Mouse (Mus musculus) MEL (cell line): ENCODE measurements around the gene Fchsd2.

Source experiments
- CHD2 ChIP-seq: IDR thresholded peaks from 2 replicates; pipeline ENCODE4 v1.6.1; 2011; ENCODE audit warnings: low read length, improper control_type of control experiment
- CTCF ChIP-seq, 3 experiments: IDR thresholded peaks in 2 of 3; conservative IDR thresholded peaks in 1 of 3; 2 replicates each; pipeline ENCODE4 v1.5.1; 2011 to 2012; ENCODE audit warnings: low read length in 3 of 3, low read depth in 2 of 3, mild to moderate bottlenecking in 2 of 3, improper control_type of control experiment in 1 of 3, inconsistent platforms in 1 of 3, mixed read lengths in 1 of 3, moderate library complexity in 1 of 3; ENCODE audit not compliant: control insufficient read depth in 1 of 3, insufficient read depth in 1 of 3, poor library complexity in 1 of 3, severe bottlenecking in 1 of 3
- E2F4 ChIP-seq: IDR thresholded peaks from 2 replicates; pipeline ENCODE4 v1.6.1; 2011; ENCODE audit warnings: low read depth, low read length, improper control_type of control experiment, borderline replicate concordance
- EP300 ChIP-seq, 2 experiments: IDR thresholded peaks; 2 replicates each; pipeline ENCODE4 v1.6.1; 2011; ENCODE audit warnings: improper control_type of control experiment in 2 of 2, low read length in 2 of 2, low read depth in 1 of 2, mild to moderate bottlenecking in 1 of 2
- GABPA ChIP-seq: IDR thresholded peaks from 2 replicates; pipeline ENCODE4 v1.6.1; 2012; ENCODE audit warnings: low read depth, mild to moderate bottlenecking, inconsistent platforms, low read length, improper control_type of control experiment, moderate library complexity
- GATA1 ChIP-seq: IDR thresholded peaks from 2 replicates; pipeline ENCODE4 v1.6.1; 2011; ENCODE audit warnings: low read depth, low read length, improper control_type of control experiment
- JUND ChIP-seq: IDR thresholded peaks from 2 replicates; pipeline ENCODE4 v1.6.1; 2011; ENCODE audit warnings: low read depth, mild to moderate bottlenecking, improper control_type of control experiment, low read length
- MEF2A ChIP-seq: IDR thresholded peaks from 2 replicates; pipeline ENCODE4 v1.6.1; 2014; ENCODE audit warnings: low read depth, mild to moderate bottlenecking, inconsistent platforms, low read length, improper control_type of control experiment; ENCODE audit not compliant: poor library complexity, insufficient replicate concordance, severe bottlenecking; ENCODE audit errors: extremely low read depth
- POLR2A ChIP-seq, 2 experiments: IDR thresholded peaks; 2 replicates each; pipeline ENCODE4 v1.6.1; 2011 to 2012; ENCODE audit warnings: low read length in 2 of 2, mild to moderate bottlenecking in 2 of 2, control low read depth in 1 of 2, improper control_type of control experiment in 1 of 2, low read depth in 1 of 2, moderate library complexity in 1 of 2; ENCODE audit not compliant: control insufficient read depth in 1 of 2, insufficient read depth in 1 of 2, poor library complexity in 1 of 2
- POLR2AphosphoS2 ChIP-seq: IDR thresholded peaks from 2 replicates; pipeline ENCODE4 v1.6.1; 2011; ENCODE audit warnings: low read length, improper control_type of control experiment
- TAL1 ChIP-seq: IDR thresholded peaks from 2 replicates; pipeline ENCODE4 v1.6.1; 2012; ENCODE audit warnings: mild to moderate bottlenecking, inconsistent platforms, low read length, moderate library complexity, mixed read lengths
- TCF12 ChIP-seq: IDR thresholded peaks from 2 replicates; pipeline ENCODE4 v1.6.1; 2014; ENCODE audit warnings: low read depth, mild to moderate bottlenecking, inconsistent platforms, low read length, improper control_type of control experiment, moderate library complexity
- USF1 ChIP-seq: IDR thresholded peaks from 2 replicates; pipeline ENCODE4 v1.6.1; 2014; ENCODE audit warnings: low read depth, mild to moderate bottlenecking, inconsistent platforms, low read length, improper control_type of control experiment, moderate library complexity
- ZC3H11A ChIP-seq: IDR thresholded peaks from 2 replicates; pipeline ENCODE4 v1.6.1; 2012; ENCODE audit warnings: low read depth, mild to moderate bottlenecking, inconsistent platforms, low read length, improper control_type of control experiment

GRCm38 (mm10) chr7:101084816-101085456 is 7.7 kb upstream of the Fchsd2 start:
- TF ChIP-seq POLR2A (IDR thresholded peaks at IDR 0.05; ENCODE audit: control insufficient read depth in 1 of 2, insufficient read depth in 1 of 2, low read depth in 1 of 2, low read length in 2 of 2, poor library complexity in 1 of 2): no peak
- no peak for TF ChIP-seq E2F4
- TF ChIP-seq TCF12: no peak
- no peak for TF ChIP-seq POLR2AphosphoS2
- no peak for TF ChIP-seq CTCF (IDR thresholded peaks at IDR 0.05 in 2 of 3, conservative IDR thresholded peaks at IDR 0.05 in 1 of 3; ENCODE audit: control insufficient read depth in 1 of 3, insufficient read depth in 1 of 3, low read depth in 2 of 3, low read length in 3 of 3, poor library complexity in 1 of 3, severe bottlenecking in 1 of 3)
- TF ChIP-seq TAL1: no peak
- TF ChIP-seq USF1: no peak
- no peak for TF ChIP-seq GATA1
- TF ChIP-seq JUND: no peak
- no peak for TF ChIP-seq EP300 (IDR thresholded peaks at IDR 0.05; ENCODE audit: low read depth in 1 of 2, low read length in 2 of 2)
- no peak for TF ChIP-seq MEF2A
- TF ChIP-seq CHD2: no peak
- no peak for TF ChIP-seq ZC3H11A
- no peak for TF ChIP-seq GABPA
